Mouse (Mus musculus): Measurements from ENCODE around the gene Cx3cr1. TPM values are rescaled to one million over a fixed set of nuclear protein-coding genes. Genes with fewer than 3 reads are reported as not detected.
A peak's percentile ranks its signal among the peaks of the same experiment; 100 is the strongest.

The Cx3cr1 gene
- polyA plus RNA-seq, 1 experiment: 0.04 TPM

- Histone ChIP-seq H3ac (ENCODE audit: control insufficient read depth, insufficient read length, low read depth) (no peak overlapping the region), H3K27me3 (ENCODE audit: control insufficient read depth, insufficient read depth, insufficient read length) (no peaks in the 10 kb centered on the region), H3K79me2 (ENCODE audit: control insufficient read depth, insufficient read depth) (no peaks in the 10 kb centered on the region), H3K4me3 (ENCODE audit: insufficient read depth, poor library complexity, severe bottlenecking) (no peak overlapping the region), H3K36me3 (ENCODE audit: control insufficient read depth, insufficient read depth) (no peaks in the 10 kb centered on the region), H3K79me3 (ENCODE audit: low read depth) (no peaks in the 10 kb centered on the region)
- peak; percentile 96 for TF ChIP-seq MYOD1 (IDR thresholded peaks at IDR 0.05; ENCODE audit: control insufficient read depth, insufficient read length, low read depth)
- no peak for TF ChIP-seq MYOG (IDR thresholded peaks at IDR 0.05; ENCODE audit: control insufficient read depth, extremely low read depth, insufficient read length)
- TF ChIP-seq FOSL1 (IDR thresholded peaks at IDR 0.05; ENCODE audit: insufficient read depth, low read length, poor library complexity, severe bottlenecking): no peak
Observed at GRCm38 (mm10) chr9:120024171-120024570, 45.5 kb downstream of the Cx3cr1 start.

GRCm38 (mm10) chr9:120023086-120023811 lies 46.4 kb downstream of the Cx3cr1 start, which contains the start of gene Xirp1:
TSS of gene Xirp1 (minus strand) at chr9:120023598.
- TF ChIP-seq USF1 (IDR thresholded peaks at IDR 0.05; ENCODE audit: low read depth): no peak
- no peak for TF ChIP-seq MYOG (IDR thresholded peaks at IDR 0.05; ENCODE audit: control insufficient read depth, extremely low read depth, insufficient read length)
- no peak for TF ChIP-seq MYOD1 (IDR thresholded peaks at IDR 0.05; ENCODE audit: control insufficient read depth, insufficient read length, low read depth)
- TF ChIP-seq CEBPB (IDR thresholded peaks at IDR 0.05; ENCODE audit: low read depth): no peak
- no peak for TF ChIP-seq FOSL1 (IDR thresholded peaks at IDR 0.05; ENCODE audit: insufficient read depth, low read length, poor library complexity, severe bottlenecking)
- no peak for TF ChIP-seq CTCF (IDR thresholded peaks at IDR 0.05; ENCODE audit: control insufficient read depth, insufficient read depth, insufficient read length)
- TF ChIP-seq MAX (IDR thresholded peaks at IDR 0.05): no peak
- H3K4me3 ChIP-seq (ENCODE audit: insufficient read depth, poor library complexity, severe bottlenecking): no peak within 1 kb of the TSS

DNA sequence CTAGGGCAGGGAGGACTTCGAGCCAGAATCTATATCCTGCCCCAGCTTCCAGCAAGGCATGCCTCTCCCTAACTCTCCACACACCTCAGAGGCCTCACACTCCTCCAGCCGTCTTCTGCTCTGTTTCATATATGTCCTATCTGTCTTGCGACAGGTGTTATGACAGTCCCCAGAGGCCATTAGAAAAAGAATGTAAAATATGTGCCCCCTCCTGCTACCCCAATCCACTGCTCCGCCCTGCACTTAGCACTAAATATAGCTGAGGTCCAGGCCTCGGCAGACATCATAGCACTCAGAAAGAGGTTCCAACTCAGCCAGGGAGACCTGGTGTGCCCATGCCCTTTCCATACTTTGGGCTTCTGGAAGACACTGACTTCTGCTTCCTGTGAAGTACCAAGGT lies 48.5 kb downstream of the Cx3cr1 start:
- H3K36me3 ChIP-seq (ENCODE audit: control insufficient read depth, insufficient read depth): no peaks in the 10 kb centered on the region
- no peaks in the 10 kb centered on the region for H3K79me2 ChIP-seq (ENCODE audit: control insufficient read depth, insufficient read depth)
- no peak for TF ChIP-seq CEBPB (IDR thresholded peaks at IDR 0.05; ENCODE audit: low read depth)
- no peak for TF ChIP-seq MYOD1 (IDR thresholded peaks at IDR 0.05; ENCODE audit: control insufficient read depth, insufficient read length, low read depth)
- no peak for TF ChIP-seq MYOG (IDR thresholded peaks at IDR 0.05; ENCODE audit: control insufficient read depth, extremely low read depth, insufficient read length)
- TF ChIP-seq MAX (IDR thresholded peaks at IDR 0.05): no peak
- no peak for TF ChIP-seq USF1 (IDR thresholded peaks at IDR 0.05; ENCODE audit: low read depth)
- no peak for TF ChIP-seq CTCF (IDR thresholded peaks at IDR 0.05; ENCODE audit: control insufficient read depth, insufficient read depth, insufficient read length)
- TF ChIP-seq FOSL1 (IDR thresholded peaks at IDR 0.05; ENCODE audit: insufficient read depth, low read length, poor library complexity, severe bottlenecking): no peak
- no peak overlapping the region for H3ac ChIP-seq (ENCODE audit: control insufficient read depth, insufficient read length, low read depth)
- no peaks in the 10 kb centered on the region for H3K27me3 ChIP-seq (ENCODE audit: control insufficient read depth, insufficient read depth, insufficient read length)
- H3K4me3 ChIP-seq (ENCODE audit: insufficient read depth, poor library complexity, severe bottlenecking): no peak overlapping the region
- H3K79me3 ChIP-seq (ENCODE audit: low read depth): no peaks in the 10 kb centered on the region

More at GRCm38 (mm10) chr9:120023086-120023811, 46.4 kb downstream of the Cx3cr1 start, which contains the start of gene Xirp1:
- Histone ChIP-seq H3ac (ENCODE audit: control insufficient read depth, insufficient read length, low read depth) (peak within 1 kb of the TSS; percentile 24), H3K79me2 (ENCODE audit: control insufficient read depth, insufficient read depth) (no peaks in the 10 kb centered on the region), H3K79me3 (ENCODE audit: low read depth) (no peaks in the 10 kb centered on the region), H3K36me3 (ENCODE audit: control insufficient read depth, insufficient read depth) (no peaks in the 10 kb centered on the region), H3K27me3 (ENCODE audit: control insufficient read depth, insufficient read depth, insufficient read length) (no peaks in the 10 kb centered on the region)

DNA sequence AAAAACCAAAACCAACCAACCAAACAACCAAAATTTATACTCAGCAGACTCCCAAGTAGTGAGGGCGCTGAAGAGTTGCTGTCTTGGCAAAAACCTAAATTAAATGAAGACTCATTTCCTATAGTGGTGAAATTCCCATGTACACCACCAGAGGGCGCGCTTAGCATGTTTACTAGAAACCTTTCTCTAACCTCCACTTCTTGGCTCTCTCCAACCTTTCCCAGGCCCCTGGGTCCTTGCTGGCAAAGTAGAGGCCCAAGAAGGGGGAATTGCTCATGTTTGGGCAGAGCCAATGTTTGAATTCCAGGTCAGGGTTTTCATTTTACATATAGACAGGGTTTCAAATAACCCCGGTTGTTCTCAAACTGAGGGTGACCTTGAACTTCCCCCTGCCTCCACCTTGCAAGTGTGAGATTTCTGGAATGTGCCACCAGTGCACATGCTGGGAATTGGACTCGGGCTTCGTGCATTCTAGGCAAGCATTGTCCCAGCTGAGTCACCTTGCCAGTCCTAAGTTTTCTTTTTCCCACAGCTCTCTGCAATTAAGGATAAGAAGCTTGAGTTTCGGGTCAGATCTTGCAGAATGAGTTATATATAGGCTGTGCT lies 49.3 kb downstream of the Cx3cr1 start:
- Histone ChIP-seq H3K27me3 (ENCODE audit: control insufficient read depth, insufficient read depth, insufficient read length) (no peaks in the 10 kb centered on the region), H3K4me3 (ENCODE audit: insufficient read depth, poor library complexity, severe bottlenecking) (no peak overlapping the region), H3K79me3 (ENCODE audit: low read depth) (no peaks in the 10 kb centered on the region), H3ac (ENCODE audit: control insufficient read depth, insufficient read length, low read depth) (no peak overlapping the region), H3K36me3 (ENCODE audit: control insufficient read depth, insufficient read depth) (no peaks in the 10 kb centered on the region), H3K79me2 (ENCODE audit: control insufficient read depth, insufficient read depth) (no peaks in the 10 kb centered on the region)
- TF ChIP-seq CEBPB (IDR thresholded peaks at IDR 0.05; ENCODE audit: low read depth) (no peak), MAX (IDR thresholded peaks at IDR 0.05) (no peak), MYOG (IDR thresholded peaks at IDR 0.05; ENCODE audit: control insufficient read depth, extremely low read depth, insufficient read length) (no peak), FOSL1 (IDR thresholded peaks at IDR 0.05; ENCODE audit: insufficient read depth, low read length, poor library complexity, severe bottlenecking) (no peak), USF1 (IDR thresholded peaks at IDR 0.05; ENCODE audit: low read depth) (no peak), MYOD1 (IDR thresholded peaks at IDR 0.05; ENCODE audit: control insufficient read depth, insufficient read length, low read depth) (no peak), CTCF (IDR thresholded peaks at IDR 0.05; ENCODE audit: control insufficient read depth, insufficient read depth, insufficient read length) (no peak)

DNA sequence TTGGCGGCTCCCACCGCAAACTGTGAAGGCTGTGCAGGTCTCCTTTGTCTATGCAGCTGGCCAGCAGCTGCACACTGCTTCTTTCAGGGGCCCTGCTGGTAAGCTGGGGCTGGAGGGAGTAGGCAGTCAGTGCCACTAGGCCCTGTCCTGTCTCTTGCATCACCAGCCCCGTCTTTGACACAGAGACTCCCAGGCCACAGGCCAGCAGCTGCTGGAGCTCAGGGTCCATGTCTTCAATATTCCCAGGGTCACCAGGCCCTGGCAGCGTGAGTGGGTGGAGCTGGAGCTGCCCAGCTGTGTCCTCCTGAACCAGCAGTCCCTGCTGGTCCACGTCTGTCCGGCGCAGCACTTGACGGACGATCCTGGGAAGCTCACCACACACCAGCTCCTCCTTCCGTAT lies 52.7 kb downstream of the Cx3cr1 start:
- H3K79me2 ChIP-seq (ENCODE audit: control insufficient read depth, insufficient read depth): no peaks in the 10 kb centered on the region
- no peak overlapping the region for H3ac ChIP-seq (ENCODE audit: control insufficient read depth, insufficient read length, low read depth)
- H3K79me3 ChIP-seq (ENCODE audit: low read depth): no peaks in the 10 kb centered on the region

More for the DNA sequence above, 52.7 kb downstream of the Cx3cr1 start:
- TF ChIP-seq MAX (IDR thresholded peaks at IDR 0.05) (no peak), MYOD1 (IDR thresholded peaks at IDR 0.05; ENCODE audit: control insufficient read depth, insufficient read length, low read depth) (no peak), USF1 (IDR thresholded peaks at IDR 0.05; ENCODE audit: low read depth) (no peak), FOSL1 (IDR thresholded peaks at IDR 0.05; ENCODE audit: insufficient read depth, low read length, poor library complexity, severe bottlenecking) (no peak), CTCF (IDR thresholded peaks at IDR 0.05; ENCODE audit: control insufficient read depth, insufficient read depth, insufficient read length) (no peak), MYOG (IDR thresholded peaks at IDR 0.05; ENCODE audit: control insufficient read depth, extremely low read depth, insufficient read length) (no peak), CEBPB (IDR thresholded peaks at IDR 0.05; ENCODE audit: low read depth) (no peak)
- no peaks in the 10 kb centered on the region for H3K27me3 ChIP-seq (ENCODE audit: control insufficient read depth, insufficient read depth, insufficient read length)
- H3K36me3 ChIP-seq (ENCODE audit: control insufficient read depth, insufficient read depth): no peaks in the 10 kb centered on the region
- no peak overlapping the region for H3K4me3 ChIP-seq (ENCODE audit: insufficient read depth, poor library complexity, severe bottlenecking)
